Mouse (Mus musculus) heart, embryonic 14.5 days (tissue): ENCODE results near the gene Mcpt9. TPM values are rescaled to one million over a fixed set of nuclear protein-coding genes. Genes with fewer than 3 reads are reported as not detected.
"Not testable (repeated sequence)": the region's sequence is repeated elsewhere in the genome, so short reads cannot be mapped to it uniquely, and the experiment has no call there.

Experiments used
- ATAC-seq: fragments of 200-750 bp; cut with Nextera tagmentation; 2 replicates; pipeline ENCODE4 v1.8.0; 2017; ENCODE audit warnings: low read depth, moderate TSS enrichment; ENCODE audit not compliant: insufficient number of reproducible peaks, insufficient read depth, low FRiP score
- H3K27ac ChIP-seq, 2 experiments: fragments of 200-500 bp in 1 of 2; fragments of 300-500 bp in 1 of 2; sonication (generic) in 1 of 2; replicated peaks in 1 of 2; 2 replicates each; pipeline ENCODE4 v1.5.1; 2012 to 2014; ENCODE audit warnings: low read depth in 2 of 2, low read length in 2 of 2, control low read depth in 1 of 2, mild to moderate bottlenecking in 1 of 2, mixed read lengths in 1 of 2; ENCODE audit not compliant: control insufficient read depth in 1 of 2, insufficient read depth in 1 of 2
- H3K27me3 ChIP-seq: fragments of 300-500 bp; sonication (generic); 2 replicates; pipeline ENCODE4 v1.6.1; 2014; ENCODE audit warnings: mild to moderate bottlenecking, low read length, control low read depth; ENCODE audit not compliant: control insufficient read depth, insufficient read depth
- H3K36me3 ChIP-seq: fragments of 300-500 bp; sonication (generic); 2 replicates; pipeline ENCODE4 v1.6.1; 2014; ENCODE audit warnings: mild to moderate bottlenecking, control low read depth, low read length, mixed read lengths; ENCODE audit not compliant: control insufficient read depth, insufficient read depth
- H3K4me1 ChIP-seq, 2 experiments: fragments of 200-500 bp in 1 of 2; fragments of 300-500 bp in 1 of 2; sonication (generic) in 1 of 2; 2 replicates each; pipeline ENCODE4 v1.6.1; 2012 to 2014; ENCODE audit warnings: low read length in 2 of 2, control low read depth in 1 of 2, mixed read lengths in 1 of 2; ENCODE audit not compliant: control insufficient read depth in 2 of 2, insufficient read depth in 2 of 2
- H3K4me2 ChIP-seq: fragments of 300-500 bp; sonication (generic); 2 replicates; pipeline ENCODE4 v1.6.1; 2014; ENCODE audit warnings: mild to moderate bottlenecking, low read length
- H3K4me3 ChIP-seq, 2 experiments: fragments of 200-500 bp in 1 of 2; fragments of 300-500 bp in 1 of 2; sonication (generic) in 1 of 2; 2 replicates each; pipeline ENCODE4 v1.5.1; 2012 to 2014; ENCODE audit warnings: low read length in 2 of 2, mild to moderate bottlenecking in 2 of 2, control low read depth in 1 of 2, low read depth in 1 of 2, moderate library complexity in 1 of 2; ENCODE audit not compliant: control insufficient read depth in 1 of 2, insufficient read depth in 1 of 2
- H3K9ac ChIP-seq: fragments of 300-500 bp; sonication (generic); 2 replicates; pipeline ENCODE4 v1.6.1; 2014; ENCODE audit warnings: mild to moderate bottlenecking, low read length
- H3K9me3 ChIP-seq: fragments of 300-500 bp; sonication (generic); 2 replicates; pipeline ENCODE4 v1.6.1; 2016; ENCODE audit warnings: low read length, control low read depth; ENCODE audit not compliant: control insufficient read depth
- WGBS: fragments of 180-500 bp; shearing (Covaris S2); extraction: QIAGEN DNeasy Blood & Tissue Kit; methylation state at CpG from one replicate; pipeline ENCODE4 v1.1.7; 2014; 5-methylcytosine and 5-hydroxymethylcytosine counted together
- polyA plus RNA-seq: library from polyadenylated mRNA; unstranded; fragments of >200 nt; fragmentation: Nextera tagmentation; extraction: Ambion mirVana; gene quantifications from 2 replicates; pipeline ENCODE4 v1.2.1, GENCODE M21; 2014

Gene Mcpt9
- polyA plus RNA-seq, 1 experiment from 2014 or later, result not detected

GRCm38 (mm10) chr14:56017671-56018070 lies 12.6 kb downstream of the Mcpt9 start, which contains the start of gene Mcpt1:
Mcpt1 (plus strand) TSS chr14:56017971.
- H3K27me3 ChIP-seq, H3K27ac ChIP-seq, H3K4me2 ChIP-seq, H3K9ac ChIP-seq, H3K36me3 ChIP-seq, ATAC-seq, H3K9me3 ChIP-seq, H3K4me3 ChIP-seq, H3K4me1 ChIP-seq: not testable (repeated sequence)
- 63% methylated on average over 3 of the region's 3 CpGs for WGBS

GRCm38 (mm10) chr14:56013924-56014323 lies 16.4 kb downstream of the Mcpt9 start:
- Histone ChIP-seq H3K36me3 (no peaks in the 10 kb centered on the region), H3K4me1 (no peaks in the 10 kb centered on the region; a peak in 1 of 4 replicates), H3K4me2 (no peak overlapping the region), H3K27me3 (no peaks in the 10 kb centered on the region), H3K9ac (no peak overlapping the region), H3K9me3 (no peaks in the 10 kb centered on the region), H3K4me3 (no peak overlapping the region), H3K27ac (no peak overlapping the region)
- no peak for ATAC-seq
- 83% methylated on average over 2 of the region's 2 CpGs for WGBS

GRCm38 (mm10) chr14:56013147-56013546 lies 17.1 kb downstream of the Mcpt9 start:
- no peak overlapping the region for H3K27ac ChIP-seq

GRCm38 (mm10) chr14:55987464-55987863 lies 42.8 kb downstream of the Mcpt9 start:
- H3K9me3 ChIP-seq, H3K4me3 ChIP-seq, H3K36me3 ChIP-seq, H3K27ac ChIP-seq, H3K27me3 ChIP-seq, H3K4me1 ChIP-seq, ATAC-seq, H3K9ac ChIP-seq, H3K4me2 ChIP-seq: not testable (repeated sequence)
- WGBS, result 67% methylated on average over 1 of the region's 3 CpGs

More at GRCm38 (mm10) chr14:56013147-56013546, 17.1 kb downstream of the Mcpt9 start:
- Histone ChIP-seq H3K27me3 (no peaks in the 10 kb centered on the region), H3K4me1 (no peaks in the 10 kb centered on the region; a peak in 1 of 4 replicates), H3K4me2 (no peak overlapping the region), H3K36me3 (no peaks in the 10 kb centered on the region), H3K9me3 (no peaks in the 10 kb centered on the region), H3K4me3 (no peak overlapping the region), H3K9ac (no peak overlapping the region)
- no peak for ATAC-seq
- WGBS, result 53% methylated on average over 3 of the region's 3 CpGs

Other genes starting within 250 kb of the Mcpt9 start
- 14.8 and 17.7 TPM in 2 replicates for gene Adcy4, start 246.4 kb downstream of the Mcpt9 start, polyA plus RNA-seq
- gene Ripk3, start 241.6 kb downstream of the Mcpt9 start, polyA plus RNA-seq, result 13.6 and 16.1 TPM in 2 replicates
- 7.6 and 11.0 TPM in 2 replicates for gene Nfatc4, start 207.4 kb downstream of the Mcpt9 start, polyA plus RNA-seq
- gene Nynrin, start 176.5 kb downstream of the Mcpt9 start, polyA plus RNA-seq, result 11.0 and 12.4 TPM in 2 replicates
- gene Cbln3, start 146.1 kb downstream of the Mcpt9 start, polyA plus RNA-seq, result 0.24 and 0.61 TPM in 2 replicates
- 5.7 and 6.1 TPM in 2 replicates for gene Khnyn, start 145.5 kb downstream of the Mcpt9 start, polyA plus RNA-seq
- 51.6 and 52.1 TPM in 2 replicates for gene Sdr39u1, start 130.2 kb downstream of the Mcpt9 start, polyA plus RNA-seq
- gene Cma1, start 85.8 kb downstream of the Mcpt9 start, polyA plus RNA-seq, result 2.6 and 3.5 TPM in 2 replicates
- gene Cma2, start 79.5 kb downstream of the Mcpt9 start, polyA plus RNA-seq, result not detected in 2 replicates
- not detected in 2 replicates for gene Mcpt1, start 12.5 kb downstream of the Mcpt9 start, polyA plus RNA-seq
- not detected in 2 replicates for gene Mcpt2, start 11.5 kb upstream of the Mcpt9 start, polyA plus RNA-seq
- gene Mcpt4, start 31.8 kb upstream of the Mcpt9 start, polyA plus RNA-seq, result 0.49 and 0.90 TPM in 2 replicates
- gene Mcpt8, start 54.8 kb upstream of the Mcpt9 start, polyA plus RNA-seq, result 0.42 and 0.50 TPM in 2 replicates
- gene Ctsg, start 72.1 kb upstream of the Mcpt9 start, polyA plus RNA-seq, result 0.40 and 0.41 TPM in 2 replicates
- gene Gzme, start 90.1 kb upstream of the Mcpt9 start, polyA plus RNA-seq, result not detected in 2 replicates
- gene Gzmd, start 102.1 kb upstream of the Mcpt9 start, polyA plus RNA-seq, result not detected in 2 replicates
- not detected in 2 replicates for gene Gzmg, start 129.1 kb upstream of the Mcpt9 start, polyA plus RNA-seq
- not detected in 2 replicates for gene Gzmn, start 144.1 kb upstream of the Mcpt9 start, polyA plus RNA-seq
- gene Gzmf, start 180.9 kb upstream of the Mcpt9 start, polyA plus RNA-seq, result not detected in 2 replicates
- not detected in 2 replicates for gene Gzmc, start 204.2 kb upstream of the Mcpt9 start, polyA plus RNA-seq
- not detected in 2 replicates for gene Gzmb, start 231.8 kb upstream of the Mcpt9 start, polyA plus RNA-seq